ENCODE assay signal across 17 mouse cellular contexts in genomic region chr10:117166785-117167425, GRCm38 (mm10). TPM values are rescaled to one million over a fixed set of nuclear protein-coding genes. Genes with fewer than 3 reads are reported as not detected.
DNase-seq lines count a peak whose midpoint lies in the region; ATAC-seq and TF ChIP-seq lines count a peak whose summit lies in the region.
"Had no signal": no experiment of that assay in that cellular context is flagged by ENCODE, and none has a peak within 500 bp of the region (broad histone marks: within the 10 kb centered on the region; RNA-seq: fewer than 3 reads in every experiment).

No protein-coding gene starts in this region.

- no peaks in the 10 kb centered on the region for H3K79me2 ChIP-seq in MEL (ENCODE audit: control insufficient read depth, insufficient read depth, low read length, poor library complexity)

- H3K27me3 ChIP-seq in kidney, embryonic 15.5 days, result no peaks in the 10 kb centered on the region
- H3K27me3 ChIP-seq in MEL (ENCODE audit: control insufficient read depth in 1 of 2, insufficient read depth in 2 of 2, low read length in 2 of 2), result peaks cover 0 to 2% of the 10 kb centered on the region in 2 experiments; a peak in 2 of 4 replicates
- H3K27me3 ChIP-seq in liver, embryonic 16.5 days (ENCODE audit: control insufficient read depth, insufficient read depth, low read depth, low read length), result no peaks in the 10 kb centered on the region; the same call in 1 of the 2 replicates
- H3K27me3 ChIP-seq in forebrain, embryonic 10.5 days (ENCODE audit: poor library complexity, severe bottlenecking), result no peaks in the 10 kb centered on the region
- H3K27me3 ChIP-seq: hindbrain, embryonic 15.5 days; limb, embryonic 15.5 days; midbrain, embryonic 12.5 days had no signal

- H3K27ac ChIP-seq in kidney, embryonic 15.5 days, result no peak overlapping the region
- no peak overlapping the region for H3K27ac ChIP-seq in MEL (ENCODE audit: control insufficient read depth, low read depth, low read length)
- H3K27ac ChIP-seq in liver, embryonic 16.5 days (ENCODE audit: low read length), result peak overlapping the region; percentile 89
- no peak overlapping the region for H3K27ac ChIP-seq in forebrain, embryonic 10.5 days
- H3K27ac ChIP-seq: hindbrain, embryonic 15.5 days; limb, embryonic 15.5 days; midbrain, embryonic 12.5 days had no signal

- H3K36me3 ChIP-seq in kidney, embryonic 15.5 days, result no peaks in the 10 kb centered on the region
- H3K36me3 ChIP-seq in MEL (ENCODE audit: control insufficient read depth in 1 of 2, insufficient read depth in 2 of 2, low read length in 2 of 2), result no peaks in the 10 kb centered on the region
- no peaks in the 10 kb centered on the region for H3K36me3 ChIP-seq in liver, embryonic 16.5 days (ENCODE audit: control insufficient read depth, insufficient read depth)
- H3K36me3 ChIP-seq in forebrain, embryonic 10.5 days (replicated peaks), result no peaks in the 10 kb centered on the region
- H3K36me3 ChIP-seq: hindbrain, embryonic 15.5 days; limb, embryonic 15.5 days; midbrain, embryonic 12.5 days had no signal

- H3K9ac ChIP-seq in kidney, embryonic 15.5 days, result no peak overlapping the region
- no peak overlapping the region for H3K9ac ChIP-seq in MEL (ENCODE audit: control insufficient read depth, low read depth, low read length, poor library complexity, severe bottlenecking)
- H3K9ac ChIP-seq in liver, embryonic 16.5 days (ENCODE audit: low read depth, low read length), result peak overlapping the region; percentile 48
- H3K9ac ChIP-seq: hindbrain, embryonic 15.5 days; limb, embryonic 15.5 days; midbrain, embryonic 12.5 days had no signal

- no peak for TF ChIP-seq CTCF in MEL (IDR thresholded peaks at IDR 0.05 in 2 of 3, conservative IDR thresholded peaks at IDR 0.05 in 1 of 3; ENCODE audit: control insufficient read depth in 1 of 3, insufficient read depth in 1 of 3, low read depth in 2 of 3, low read length in 3 of 3, poor library complexity in 1 of 3, severe bottlenecking in 1 of 3)

- no peak for TF ChIP-seq POLR2A in MEL (IDR thresholded peaks at IDR 0.05; ENCODE audit: control insufficient read depth in 1 of 2, insufficient read depth in 1 of 2, low read depth in 1 of 2, low read length in 2 of 2, poor library complexity in 1 of 2)

- H3K4me3 ChIP-seq in kidney, embryonic 15.5 days (replicated peaks), result no peak overlapping the region
- H3K4me3 ChIP-seq in MEL (ENCODE audit: control insufficient read depth in 1 of 2, insufficient read depth in 1 of 2, low read depth in 2 of 2, low read length in 2 of 2), result no peak overlapping the region
- H3K4me3 ChIP-seq in liver, embryonic 16.5 days (ENCODE audit: low read depth, low read length), result peak overlapping the region; percentile 38
- no peak overlapping the region for H3K4me3 ChIP-seq in forebrain, embryonic 10.5 days
- H3K4me3 ChIP-seq: hindbrain, embryonic 15.5 days; limb, embryonic 15.5 days; midbrain, embryonic 12.5 days; myocyte had no signal

- no peak for DNase-seq in kidney, postnatal 10 days
- DNase-seq in MEL (ENCODE audit: low read depth, low spot score), result peak; percentile 32
- DNase-seq in forebrain, embryonic 10.5 days (ENCODE audit: extremely low spot score, low spot score), result no peak
- no peak for DNase-seq in cerebellum, adult 11-12 months
- no peak for DNase-seq in layer of hippocampus, adult 11-12 months (ENCODE audit: low spot score)
- DNase-seq: cerebellum, adult 2 months; gastrocnemius, postnatal 25 days; kidney, adult 18-20 months; lung, postnatal 14 days; thymus, postnatal 25 days had no signal

- no peaks in the 10 kb centered on the region for H3K9me3 ChIP-seq in kidney, embryonic 15.5 days (replicated peaks)
- no peaks in the 10 kb centered on the region for H3K9me3 ChIP-seq in MEL (replicated peaks; ENCODE audit: insufficient read depth, low read length)
- no peaks in the 10 kb centered on the region for H3K9me3 ChIP-seq in liver, embryonic 16.5 days (replicated peaks; ENCODE audit: control insufficient read depth, low read length)
- H3K9me3 ChIP-seq in forebrain, embryonic 10.5 days, result no peaks in the 10 kb centered on the region
- H3K9me3 ChIP-seq: hindbrain, embryonic 15.5 days; limb, embryonic 15.5 days; midbrain, embryonic 12.5 days had no signal

- H3K4me1 ChIP-seq in kidney, embryonic 15.5 days, result peaks cover 2% of the 10 kb centered on the region
- H3K4me1 ChIP-seq in MEL (ENCODE audit: control insufficient read depth in 1 of 2, insufficient read depth in 2 of 2, low read length in 2 of 2), result 0 out of 4 replicates have a peak, but pooled peaks cover 0 to 4% of the 10 kb centered on the region in 2 experiments
- peaks cover 28% of the 10 kb centered on the region for H3K4me1 ChIP-seq in liver, embryonic 16.5 days (ENCODE audit: control insufficient read depth, low read depth, low read length)
- no peaks in the 10 kb centered on the region for H3K4me1 ChIP-seq in forebrain, embryonic 10.5 days
- H3K4me1 ChIP-seq: hindbrain, embryonic 15.5 days; limb, embryonic 15.5 days; midbrain, embryonic 12.5 days had no signal

- TF ChIP-seq RAD21 in MEL (IDR thresholded peaks at IDR 0.05; ENCODE audit: low read depth, low read length), result no peak

- TF ChIP-seq EP300 in MEL (IDR thresholded peaks at IDR 0.05; ENCODE audit: low read depth in 1 of 2, low read length in 2 of 2), result no peak

- 70% methylated on average over 11 of the region's 11 CpGs for WGBS in kidney, embryonic 15.5 days
- 70% methylated on average over 11 of the region's 11 CpGs for WGBS in liver, embryonic 16.5 days (ENCODE audit: insufficient replicate concordance)
- 86% methylated on average over 11 of the region's 11 CpGs for WGBS in forebrain, embryonic 10.5 days

- 0 out of 2 replicates have a peak, but pooled peaks have one; percentile 49 for ATAC-seq in kidney, embryonic 15.5 days (replicated peaks; ENCODE audit: low FRiP score)
- peak; percentile 99 for ATAC-seq in erythroblast, adult 5-6 weeks (replicated peaks; ENCODE audit: low FRiP score, poor library complexity, severe bottlenecking)
- peak; percentile 97 for ATAC-seq in liver, embryonic 16.5 days (ENCODE audit: low read depth)

- no peak overlapping the region for H3K4me2 ChIP-seq in kidney, embryonic 15.5 days
- peak overlapping the region; percentile 61 for H3K4me2 ChIP-seq in liver, embryonic 16.5 days (ENCODE audit: low read depth, low read length)
- H3K4me2 ChIP-seq: hindbrain, embryonic 15.5 days; limb, embryonic 15.5 days; midbrain, embryonic 12.5 days had no signal

TF ChIP-seq in MEL, 35 proteins besides CTCF, POLR2A, EP300 and RAD21:
- no peak for TF ChIP-seq HCFC1 (IDR thresholded peaks at IDR 0.05; ENCODE audit: low read depth, low read length)
- no peak for TF ChIP-seq MAX (IDR thresholded peaks at IDR 0.05; ENCODE audit: low read length)
- TF ChIP-seq SIN3A (IDR thresholded peaks at IDR 0.05; ENCODE audit: low read length), result no peak
- peak; percentile 45; the same call in 1 of the 2 replicates for TF ChIP-seq TAL1 (IDR thresholded peaks at IDR 0.05; ENCODE audit: low read length)
- TF ChIP-seq JUND (IDR thresholded peaks at IDR 0.05; ENCODE audit: low read depth, low read length), result no peak
- TF ChIP-seq MEF2A (IDR thresholded peaks at IDR 0.05; ENCODE audit: extremely low read depth, insufficient replicate concordance, low read depth, low read length, poor library complexity, severe bottlenecking), result no peak
- no peak for TF ChIP-seq TCF12 (IDR thresholded peaks at IDR 0.05; ENCODE audit: low read depth, low read length)

RNA-seq across cellular contexts. Expression of gene Frs2, which starts 18.6 kb away (rescaled TPM):
- 17.0 and 17.8 TPM in 2 replicates for polyA plus RNA-seq in kidney, embryonic 15.5 days (2015; fragmentation: Nextera tagmentation; extraction: Ambion mirVana)
- total RNA-seq in MEL (2012; rRNA removed), result 6.6 and 6.7 TPM in 2 replicates
- polyA plus RNA-seq in MEL (2012; ENCODE audit: insufficient read depth in 1 of 2, insufficient read length in 2 of 2, low read depth in 1 of 2, low replicate concordance in 2 of 2, missing spikeins in 1 of 2), result 100 to 1,000 TPM in 1 of 2 experiments, 10 to 100 TPM in 1; 11.8 to 129 TPM
- total RNA-seq in erythroblast, adult 5-6 weeks (2015; ENCODE audit: low replicate concordance), result 23.4 and 34.3 TPM in 2 replicates
- 24.2 and 34.2 TPM in 2 replicates for total RNA-seq in erythroblast, adult 5-6 weeks (2017; ENCODE audit: low replicate concordance)
- 7.4 and 9.0 TPM in 2 replicates for polyA plus RNA-seq in liver, embryonic 16.5 days (2015; fragmentation: Nextera tagmentation; extraction: Ambion mirVana)
- 15.8 and 18.1 TPM in 2 replicates for polyA plus RNA-seq in forebrain, embryonic 10.5 days (2016; fragmentation: Nextera tagmentation; extraction: Ambion mirVana)

RNA-seq across cellular contexts. Expression of gene Yeats4, which starts 57.4 kb away (rescaled TPM):
- 68.6 and 71.1 TPM in 2 replicates for polyA plus RNA-seq in kidney, embryonic 15.5 days (2015; fragmentation: Nextera tagmentation; extraction: Ambion mirVana)
- total RNA-seq in MEL (2012; rRNA removed), result 61.8 and 69.4 TPM in 2 replicates
- polyA plus RNA-seq in MEL (2012; ENCODE audit: insufficient read depth in 1 of 2, insufficient read length in 2 of 2, low read depth in 1 of 2, low replicate concordance in 2 of 2, missing spikeins in 1 of 2), result 100 to 1,000 TPM in 1 of 2 experiments, not detected in 1; 106 TPM
- total RNA-seq in erythroblast, adult 5-6 weeks (2015; ENCODE audit: low replicate concordance), result 25.9 and 28.6 TPM in 2 replicates
- 25.0 and 51.6 TPM in 2 replicates for total RNA-seq in erythroblast, adult 5-6 weeks (2017; ENCODE audit: low replicate concordance)
- 28.2 and 30.6 TPM in 2 replicates for polyA plus RNA-seq in liver, embryonic 16.5 days (2015; fragmentation: Nextera tagmentation; extraction: Ambion mirVana)
- 122 and 123 TPM in 2 replicates for polyA plus RNA-seq in forebrain, embryonic 10.5 days (2016; fragmentation: Nextera tagmentation; extraction: Ambion mirVana)

Comparison
In these comparisons a context has a peak if more than half of its experiments do, and no peak if none do; other contexts are left out.
1. ATAC-seq: peak in every context shown above with its lines; median percentile 99 in erythroblast, adult 5-6 weeks; 97 in liver, embryonic 16.5 days; 49 in kidney, embryonic 15.5 days.